Mouse (Mus musculus): ENCODE data around the gene Fancc.

GRCm38 (mm10) chr13:63311156-63311555 is 185.9 kb downstream of the Fancc start:
- TF ChIP-seq CTCF (IDR thresholded peaks at IDR 0.05; ENCODE audit: low read depth) (no peak), EP300 (IDR thresholded peaks at IDR 0.05; ENCODE audit: low read depth) (no peak)
